Mouse (Mus musculus): ENCODE data around the gene Mlf1.

Mlf1 gene

DNA sequence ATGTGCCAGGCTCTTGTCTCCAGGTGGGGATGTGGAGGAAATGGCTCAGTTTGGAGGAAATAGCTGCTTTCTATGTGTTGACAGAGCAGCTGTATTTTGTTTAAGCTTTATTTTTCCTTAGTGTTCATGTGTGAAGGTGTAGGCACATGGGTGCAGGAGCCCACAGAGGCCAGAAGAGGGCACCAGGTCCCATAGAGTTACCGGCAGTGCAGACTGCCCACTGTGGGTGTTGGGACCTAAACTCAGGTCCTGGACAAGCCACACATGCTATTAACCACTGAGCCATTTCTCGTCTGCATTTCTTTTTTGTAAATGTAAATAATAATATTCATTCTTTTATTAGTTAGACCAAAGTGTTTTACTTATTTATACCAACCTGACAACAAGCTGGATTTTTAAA is 73.2 kb downstream of the Mlf1 start:
- in situ Hi-C loops (cut with MboI), result no loop called here
